Mouse (Mus musculus) lung, adult 2 months (tissue): ENCODE measurements around the gene Ssh1.

Experiments used
- CTCF ChIP-seq: fragments of 200-500 bp; IDR thresholded peaks from 2 replicates; pipeline ENCODE4 v1.5.1; 2011; ENCODE audit warnings: mild to moderate bottlenecking, low read length, control low read depth; ENCODE audit not compliant: insufficient read depth
- POLR2A ChIP-seq: fragments of 200-500 bp; IDR thresholded peaks from 2 replicates; pipeline ENCODE4 v1.6.1; 2011; ENCODE audit warnings: low read depth, mild to moderate bottlenecking, control low read depth, low read length, borderline replicate concordance; ENCODE audit errors: extremely low read depth

GRCm38 (mm10) chr5:113890874-113891273, 102.8 kb downstream of the Ssh1 start:
- TF ChIP-seq POLR2A (no peak), CTCF (no peak)
